Mouse (Mus musculus) neural tube, postnatal 0 days (tissue): ENCODE data around the gene Hivep1. TPM values are rescaled to one million over a fixed set of nuclear protein-coding genes. Genes with fewer than 3 reads are reported as not detected.

Experiments
- polyA plus RNA-seq: library from polyadenylated mRNA; unstranded; fragments of >200 nt; fragmentation: Nextera tagmentation; extraction: Ambion mirVana; gene quantifications from 2 replicates; pipeline ENCODE4 v1.2.1, GENCODE M21; 2015

The Hivep1 gene
- 19.5 and 23.7 TPM in 2 replicates for polyA plus RNA-seq

DNA sequence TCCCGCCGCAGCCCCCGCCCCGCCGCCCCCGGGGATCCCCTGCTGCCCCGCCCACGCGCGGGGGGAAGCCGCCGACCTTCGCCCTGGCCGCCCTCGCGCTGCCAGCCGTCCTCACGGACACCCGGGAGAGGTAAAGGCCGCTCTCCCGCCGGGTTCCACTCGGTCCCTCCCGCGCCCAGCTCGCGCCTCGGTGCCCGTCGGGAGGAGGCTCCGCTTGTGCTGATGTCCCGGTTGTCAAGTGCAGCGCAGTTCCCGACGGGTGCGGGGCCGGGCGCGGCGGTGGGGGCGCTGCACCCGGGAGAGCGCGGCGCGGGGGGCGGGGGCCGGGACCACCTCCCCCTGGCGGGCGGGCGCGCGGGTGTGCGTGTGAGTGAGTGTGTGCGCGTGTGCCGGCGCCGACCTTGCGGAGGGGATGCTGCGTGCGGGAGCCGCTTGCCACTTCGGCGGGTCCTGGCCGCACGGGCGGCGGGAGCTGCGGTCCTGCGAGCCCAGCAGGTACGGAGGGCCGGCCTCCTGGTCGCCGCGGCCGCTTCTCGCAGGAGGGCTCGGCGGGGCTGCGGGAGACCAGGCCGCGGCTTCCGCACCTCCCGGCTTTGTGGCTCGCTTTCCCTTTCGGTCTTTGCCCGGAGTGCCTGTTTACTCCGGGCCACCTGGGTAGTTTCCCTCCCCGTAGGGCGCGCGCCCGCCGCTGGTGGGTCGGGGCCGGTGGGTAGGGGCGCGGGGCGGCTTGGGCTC lies at the start of gene Hivep1:
Hivep1 (plus strand) TSS at position 61 of the 735 bp plus-strand sequence.

Other genes starting within 250 kb of the Hivep1 start
- 0.48 and 0.67 TPM in 2 replicates for gene Adtrp, start 204.3 kb upstream of the Hivep1 start, polyA plus RNA-seq
- gene Edn1, start 249.5 kb downstream of the Hivep1 start, polyA plus RNA-seq: 3.0 and 3.5 TPM in 2 replicates